Mouse (Mus musculus) intestine, embryonic 15.5 days (tissue): ENCODE results near the gene Porcn. TPM values are rescaled to one million over a fixed set of nuclear protein-coding genes. Genes with fewer than 3 reads are reported as not detected.

Experiments
- ATAC-seq: fragments of 200-750 bp; cut with Nextera tagmentation; 2 replicates; pipeline ENCODE4 v1.8.0; 2017; ENCODE audit warnings: moderate TSS enrichment, moderate library complexity
- H3K27ac ChIP-seq: fragments of 300-500 bp; sonication (generic); 2 replicates; pipeline ENCODE4 v1.5.1; 2015; ENCODE audit warnings: mild to moderate bottlenecking, inconsistent platforms
- H3K27me3 ChIP-seq: fragments of 300-500 bp; sonication (generic); replicated peaks from 2 replicates; pipeline ENCODE4 v1.6.1; 2015; ENCODE audit warnings: inconsistent platforms
- H3K36me3 ChIP-seq: fragments of 300-500 bp; sonication (generic); 2 replicates; pipeline ENCODE4 v1.6.1; 2015; ENCODE audit warnings: inconsistent platforms
- H3K4me1 ChIP-seq: fragments of 300-500 bp; sonication (generic); replicated peaks from 2 replicates; pipeline ENCODE4 v1.6.1; 2015; ENCODE audit warnings: inconsistent platforms
- H3K4me2 ChIP-seq: fragments of 300-500 bp; sonication (generic); replicated peaks from 2 replicates; pipeline ENCODE4 v1.6.1; 2015; ENCODE audit warnings: mild to moderate bottlenecking, inconsistent platforms
- H3K4me3 ChIP-seq: fragments of 300-500 bp; sonication (generic); replicated peaks from 2 replicates; pipeline ENCODE4 v1.5.1; 2015; ENCODE audit warnings: inconsistent platforms
- H3K9ac ChIP-seq: fragments of 300-500 bp; sonication (generic); 2 replicates; pipeline ENCODE4 v1.6.1; 2015; ENCODE audit warnings: inconsistent platforms
- H3K9me3 ChIP-seq: fragments of 300-500 bp; sonication (generic); 2 replicates; pipeline ENCODE4 v1.6.1; 2016; ENCODE audit warnings: inconsistent platforms
- WGBS: fragments of 180-500 bp; shearing (Covaris S2); methylation state at CpG from one replicate; pipeline ENCODE4 v1.1.7; 2015; 5-methylcytosine and 5-hydroxymethylcytosine counted together
- polyA plus RNA-seq: library from polyadenylated mRNA; unstranded; fragments of >200 nt; fragmentation: Nextera tagmentation; extraction: Ambion mirVana; gene quantifications from 2 replicates; pipeline ENCODE4 v1.2.1, GENCODE M21; 2015

Gene Porcn
- polyA plus RNA-seq, 1 experiment from 2014 or later: 7.4 TPM

GRCm38 (mm10) chrX:8193419-8193723, 13.0 kb downstream of the Porcn start, which contains the start of gene Ebp:
Gene Ebp (minus strand): TSS chrX:8193512.
- Histone ChIP-seq H3K4me1 (no peaks in the 10 kb centered on the region), H3K9ac (peak within 1 kb of the TSS; percentile 62), H3K4me2 (peak within 1 kb of the TSS; percentile 61), H3K9me3 (no peaks in the 10 kb centered on the region), H3K27me3 (no peaks in the 10 kb centered on the region), H3K4me3 (peak within 1 kb of the TSS; percentile 56), H3K27ac (peak within 1 kb of the TSS; percentile 58), H3K36me3 (no peaks in the 10 kb centered on the region)
- WGBS: 22% methylated on average over 10 of the region's 10 CpGs
- peak; percentile 22; the same call in 1 of the 2 replicates for ATAC-seq

GRCm38 (mm10) chrX:8192640-8193418, 13.5 kb downstream of the Porcn start:
- ATAC-seq: peak; percentile 98
- peak overlapping the region; percentile 61 for H3K4me2 ChIP-seq
- no peaks in the 10 kb centered on the region for H3K4me1 ChIP-seq
- peak overlapping the region; percentile 62 for H3K9ac ChIP-seq
- peak overlapping the region; percentile 58 for H3K27ac ChIP-seq
- H3K36me3 ChIP-seq: no peaks in the 10 kb centered on the region
- 20% methylated on average over 38 of the region's 38 CpGs for WGBS
- peak overlapping the region; percentile 56 for H3K4me3 ChIP-seq
- no peaks in the 10 kb centered on the region for H3K27me3 ChIP-seq
- no peaks in the 10 kb centered on the region for H3K9me3 ChIP-seq

- Histone ChIP-seq H3K9ac (peak overlapping the region; percentile 62), H3K36me3 (no peaks in the 10 kb centered on the region), H3K4me1 (no peaks in the 10 kb centered on the region), H3K4me3 (peak overlapping the region; percentile 56), H3K27ac (peak overlapping the region; percentile 58), H3K4me2 (peak overlapping the region; percentile 61), H3K27me3 (no peaks in the 10 kb centered on the region), H3K9me3 (no peaks in the 10 kb centered on the region)
- 16% methylated on average over 13 of the region's 13 CpGs for WGBS
- ATAC-seq: peak; percentile 65
Measured at GRCm38 (mm10) chrX:8192126-8192639, 14.1 kb downstream of the Porcn start.

- WGBS: 13% methylated on average over 7 of the region's 7 CpGs
- H3K27me3 ChIP-seq: no peaks in the 10 kb centered on the region
- H3K36me3 ChIP-seq: no peaks in the 10 kb centered on the region
- H3K4me1 ChIP-seq: no peaks in the 10 kb centered on the region
- no peak overlapping the region for H3K27ac ChIP-seq
- no peak for ATAC-seq
- H3K4me2 ChIP-seq: no peak overlapping the region
- H3K9me3 ChIP-seq: no peaks in the 10 kb centered on the region
- H3K9ac ChIP-seq: no peak overlapping the region
- no peak overlapping the region for H3K4me3 ChIP-seq
Measured at GRCm38 (mm10) chrX:8182871-8183540, 23.3 kb downstream of the Porcn start.

- no peak for ATAC-seq
Measured at GRCm38 (mm10) chrX:8179646-8180045, 26.7 kb downstream of the Porcn start.

GRCm38 (mm10) chrX:8178871-8179270, 27.5 kb downstream of the Porcn start:
- 98% methylated on average over 2 of the region's 2 CpGs for WGBS
- no peak for ATAC-seq

More at GRCm38 (mm10) chrX:8179646-8180045, 26.7 kb downstream of the Porcn start:
- Histone ChIP-seq H3K27ac (no peak overlapping the region), H3K36me3 (no peaks in the 10 kb centered on the region), H3K9ac (no peak overlapping the region), H3K27me3 (no peaks in the 10 kb centered on the region), H3K4me2 (no peak overlapping the region), H3K4me3 (no peak overlapping the region), H3K4me1 (no peaks in the 10 kb centered on the region), H3K9me3 (no peaks in the 10 kb centered on the region)
- 83% methylated on average over 5 of the region's 5 CpGs for WGBS

GRCm38 (mm10) chrX:8175504-8176385, 30.6 kb downstream of the Porcn start, which contains the start of gene Tbc1d25:
Gene Tbc1d25 (minus strand): TSS chrX:8176181.
- Histone ChIP-seq H3K9ac (peak within 1 kb of the TSS; percentile 60), H3K9me3 (no peaks in the 10 kb centered on the region), H3K4me1 (no peaks in the 10 kb centered on the region), H3K36me3 (no peaks in the 10 kb centered on the region), H3K4me3 (peak within 1 kb of the TSS; percentile 57), H3K4me2 (peak within 1 kb of the TSS; percentile 58), H3K27ac (0 out of 2 replicates have a peak within 1 kb of the TSS, but pooled peaks have one; percentile 32), H3K27me3 (no peaks in the 10 kb centered on the region)
- ATAC-seq: peak; percentile 97
- 14% methylated on average over 56 of the region's 56 CpGs for WGBS

More at GRCm38 (mm10) chrX:8178871-8179270, 27.5 kb downstream of the Porcn start:
- Histone ChIP-seq H3K36me3 (no peaks in the 10 kb centered on the region), H3K4me3 (no peak overlapping the region), H3K4me1 (no peaks in the 10 kb centered on the region), H3K9me3 (no peaks in the 10 kb centered on the region), H3K27me3 (no peaks in the 10 kb centered on the region), H3K9ac (no peak overlapping the region), H3K27ac (no peak overlapping the region), H3K4me2 (no peak overlapping the region)

- H3K9me3 ChIP-seq: no peaks in the 10 kb centered on the region
- ATAC-seq: no peak
- H3K27ac ChIP-seq: no peak overlapping the region
- H3K4me3 ChIP-seq: peak overlapping the region; percentile 57
- WGBS: 18% methylated on average over 4 of the region's 4 CpGs
- no peaks in the 10 kb centered on the region for H3K4me1 ChIP-seq
- peak overlapping the region; percentile 60 for H3K9ac ChIP-seq
- H3K36me3 ChIP-seq: no peaks in the 10 kb centered on the region
- H3K27me3 ChIP-seq: no peaks in the 10 kb centered on the region
- H3K4me2 ChIP-seq: peak overlapping the region; percentile 58
Measured at GRCm38 (mm10) chrX:8175169-8175503, 31.2 kb downstream of the Porcn start.

- no peaks in the 10 kb centered on the region for H3K4me1 ChIP-seq
- no peaks in the 10 kb centered on the region for H3K27me3 ChIP-seq
- H3K4me3 ChIP-seq: no peak overlapping the region
- no peak overlapping the region for H3K27ac ChIP-seq
- H3K4me2 ChIP-seq: no peak overlapping the region
- H3K36me3 ChIP-seq: no peaks in the 10 kb centered on the region
- WGBS: 89% methylated on average over 10 of the region's 10 CpGs
- no peak overlapping the region for H3K9ac ChIP-seq
- ATAC-seq: no peak
- H3K9me3 ChIP-seq: no peaks in the 10 kb centered on the region
Measured at GRCm38 (mm10) chrX:8167716-8168647, 38.3 kb downstream of the Porcn start.

GRCm38 (mm10) chrX:8164471-8164870, 41.9 kb downstream of the Porcn start:
- Histone ChIP-seq H3K9me3 (no peaks in the 10 kb centered on the region), H3K4me3 (no peak overlapping the region), H3K4me2 (no peak overlapping the region), H3K27ac (no peak overlapping the region), H3K36me3 (no peaks in the 10 kb centered on the region), H3K9ac (no peak overlapping the region), H3K4me1 (no peaks in the 10 kb centered on the region), H3K27me3 (no peaks in the 10 kb centered on the region)
- WGBS: 88% methylated on average over 4 of the region's 4 CpGs
- ATAC-seq: no peak

- no peak for ATAC-seq
- no peaks in the 10 kb centered on the region for H3K9me3 ChIP-seq
- no peak overlapping the region for H3K4me3 ChIP-seq
- no peak overlapping the region for H3K27ac ChIP-seq
- H3K27me3 ChIP-seq: no peaks in the 10 kb centered on the region
- no peak overlapping the region for H3K4me2 ChIP-seq
- 73% methylated on average over 5 of the region's 5 CpGs for WGBS
- no peaks in the 10 kb centered on the region for H3K4me1 ChIP-seq
- H3K9ac ChIP-seq: no peak overlapping the region
- no peaks in the 10 kb centered on the region for H3K36me3 ChIP-seq
Measured at GRCm38 (mm10) chrX:8163076-8163475, 43.2 kb downstream of the Porcn start.
